Mouse (Mus musculus) urinary bladder, adult 2 months (tissue): ENCODE results near the gene Oard1. TPM values are rescaled to one million over a fixed set of nuclear protein-coding genes. Genes with fewer than 3 reads are reported as not detected.

Source experiments
- DNase-seq: peaks from one replicate; pipeline ENCODE4 v3.0.0; 2022; ENCODE audit warnings: low spot score
- polyA plus RNA-seq: library from polyadenylated mRNA; depleted of rRNA; stranded (reverse); fragments of >200 nt; gene quantifications from 2 replicates; pipeline ENCODE4 v1.2.3, GENCODE M21; 2012; rRNA removed

Oard1 gene
- polyA plus RNA-seq, 1 experiment: 42.4 TPM

DNA sequence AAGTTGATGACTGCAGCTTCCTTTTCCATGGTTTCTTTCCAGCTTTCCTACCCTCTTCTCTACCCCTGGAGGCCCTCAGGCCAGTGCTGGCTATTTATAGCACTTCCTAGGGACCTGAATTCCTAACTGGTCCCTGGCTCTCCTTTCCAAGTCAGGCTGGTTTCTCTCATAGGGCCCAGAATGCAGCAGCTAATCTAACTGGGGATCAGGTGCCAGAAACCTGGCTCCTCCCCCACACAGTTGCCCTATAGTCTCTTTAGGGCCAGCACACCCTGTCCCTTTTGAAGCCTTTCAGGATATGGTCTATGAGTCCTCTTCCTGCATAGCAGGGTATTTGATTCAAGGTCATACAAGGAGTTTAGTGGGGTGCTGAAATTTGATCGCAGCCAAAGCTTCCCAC lies 26.7 kb downstream of the Oard1 start:
- no peak for DNase-seq

DNA sequence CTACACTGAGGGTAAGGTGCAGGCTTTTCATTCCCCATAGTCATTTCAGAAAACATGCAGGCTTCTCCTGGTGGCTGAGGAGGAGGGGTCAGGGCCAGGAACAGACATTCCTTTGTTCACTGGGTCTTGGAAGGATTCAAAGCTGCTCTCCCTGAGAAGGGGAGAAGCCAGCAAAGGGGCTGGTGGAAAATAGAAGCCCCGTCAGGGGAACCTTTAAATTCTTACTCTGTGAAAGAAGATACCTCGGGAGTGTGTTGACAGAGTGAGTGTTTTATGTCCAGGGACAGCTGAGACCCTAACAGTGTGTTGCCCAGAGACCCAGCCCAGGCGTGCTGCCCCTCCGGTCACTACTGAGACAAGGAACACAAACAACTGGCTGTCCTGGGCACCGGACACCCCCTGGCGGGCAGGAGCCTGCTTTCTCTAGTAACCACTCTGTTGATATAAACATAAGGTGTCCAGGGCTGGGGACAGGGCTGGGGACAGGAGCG lies 27.7 kb downstream of the Oard1 start:
- no peak for DNase-seq

DNA sequence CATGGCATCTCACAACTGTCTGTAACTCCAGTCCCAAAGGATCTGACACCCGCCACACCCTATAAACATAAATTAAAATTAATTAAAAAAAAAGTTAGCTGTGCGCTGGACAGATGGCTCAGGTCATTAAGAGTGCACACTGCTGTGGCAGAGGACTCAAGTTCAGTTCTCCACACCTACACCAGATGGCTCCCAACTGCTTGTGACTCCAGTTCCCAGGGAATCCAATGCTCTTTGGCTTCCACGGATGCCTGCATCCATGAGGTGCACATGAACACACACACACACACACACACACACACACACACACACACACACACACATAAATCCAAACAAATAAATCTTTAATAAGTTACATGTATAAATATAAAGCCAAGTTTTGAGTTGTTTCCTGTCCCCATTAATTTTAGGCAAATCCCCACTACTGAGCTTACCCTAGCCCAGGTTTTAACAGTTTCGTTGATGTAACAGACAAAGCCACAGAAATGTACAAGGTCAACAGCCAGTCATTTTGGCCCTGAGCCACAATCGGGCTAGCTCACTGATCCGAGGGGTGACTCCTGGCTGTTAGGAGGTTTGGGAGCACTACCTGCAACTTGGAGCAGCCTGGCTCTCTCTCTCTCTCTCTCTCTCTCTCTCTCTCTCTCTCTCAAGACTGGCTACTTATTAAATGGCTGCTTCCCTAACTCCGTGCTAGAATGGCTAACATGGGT lies 33.1 kb downstream of the Oard1 start:
- no peak for DNase-seq

DNA sequence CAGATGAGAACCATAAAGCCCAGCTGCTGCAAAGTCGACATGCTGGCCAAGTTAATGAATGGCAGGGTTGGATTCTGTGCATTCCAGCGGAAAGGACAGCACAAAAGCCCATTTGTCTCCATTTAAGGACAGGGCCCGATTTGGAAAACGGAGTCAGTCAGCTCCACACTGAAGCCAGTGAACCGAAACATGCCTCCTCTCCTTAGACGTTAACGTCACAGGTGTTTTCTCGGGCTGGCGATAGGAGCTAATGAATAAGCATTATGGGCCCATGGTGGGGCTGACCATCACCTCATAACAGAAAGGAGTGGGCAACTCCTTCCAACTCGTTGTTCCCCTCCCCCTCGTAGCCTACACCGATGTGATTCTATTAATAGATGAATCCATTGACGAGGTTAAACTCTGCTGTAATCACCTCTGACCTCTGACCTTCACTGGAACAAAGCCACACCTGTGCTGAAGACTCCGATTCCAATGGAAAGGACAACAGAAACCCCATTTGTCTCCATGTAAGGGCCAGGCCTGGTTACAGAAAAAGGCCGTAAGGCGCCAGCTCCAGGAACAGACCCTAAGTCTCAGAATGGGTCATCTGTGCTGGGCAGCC lies 33.8 kb downstream of the Oard1 start:
- no peak for DNase-seq

DNA sequence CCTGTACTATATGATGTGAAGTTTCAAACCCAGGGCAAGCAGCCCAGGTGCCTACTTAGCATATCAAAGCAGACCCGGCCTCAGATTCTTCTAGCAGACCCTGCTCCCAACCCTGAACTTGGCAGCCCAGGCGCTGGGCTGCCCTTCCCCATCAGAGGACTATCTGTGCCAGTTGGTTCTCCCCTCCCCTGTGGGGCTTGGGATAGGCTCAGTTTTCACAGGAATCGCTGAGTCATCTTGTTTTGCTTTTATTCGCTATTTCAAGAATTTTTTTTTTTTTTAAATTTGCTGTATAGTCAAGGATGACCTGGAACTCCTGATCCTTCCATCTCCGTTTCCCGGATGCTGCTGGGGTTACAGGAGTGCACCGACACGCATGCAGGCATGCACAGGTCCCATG lies 37.9 kb downstream of the Oard1 start:
- no peak for DNase-seq

DNA sequence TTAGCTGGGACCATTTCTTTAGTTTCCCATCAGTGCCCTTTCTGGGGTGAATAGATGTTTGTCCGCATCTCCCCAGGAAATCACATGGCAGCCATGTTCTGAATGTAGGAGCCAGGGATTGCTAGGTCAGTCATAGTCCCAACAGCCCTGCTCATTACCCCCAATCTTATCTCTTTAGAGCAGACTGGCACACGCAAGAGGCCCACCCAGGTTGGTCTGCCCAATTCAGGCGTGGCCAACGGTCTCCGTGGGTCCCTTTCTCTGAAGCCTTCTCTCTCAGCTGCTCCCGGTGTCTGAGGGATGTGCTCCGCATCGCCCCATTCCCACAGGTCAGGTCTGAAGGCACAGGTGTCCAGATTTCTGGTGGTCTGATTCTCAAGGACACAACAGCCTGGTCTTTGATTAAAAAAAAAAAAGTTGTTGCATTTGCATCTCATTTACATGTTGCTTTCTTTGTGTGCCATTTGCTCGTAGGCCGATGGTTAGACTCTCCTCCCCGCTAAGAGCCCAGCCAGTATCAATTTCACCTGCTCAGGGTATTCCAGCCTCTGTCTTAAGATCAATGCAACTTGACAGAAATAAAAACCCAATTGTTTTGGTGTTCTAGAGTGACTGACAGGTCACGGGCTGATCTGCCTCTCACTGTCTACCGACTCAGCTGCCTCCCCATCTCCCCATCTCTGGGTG lies 41.0 kb downstream of the Oard1 start:
- no peak for DNase-seq

DNA sequence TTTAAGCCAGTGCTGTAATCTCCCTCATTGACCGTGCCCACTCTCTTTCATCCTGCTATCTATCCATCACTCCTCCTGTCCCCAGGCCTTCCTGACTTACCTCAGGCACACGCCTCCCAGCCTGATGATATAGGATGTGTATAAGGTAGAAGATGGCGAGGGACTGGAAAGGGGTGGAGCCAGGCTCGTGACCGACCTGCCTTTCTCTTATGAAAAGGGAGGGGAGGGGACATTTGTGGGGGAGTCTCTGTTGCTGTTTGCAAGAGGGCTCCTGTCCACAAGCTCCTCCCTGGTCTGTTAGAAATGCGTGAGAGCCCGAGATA lies 41.5 kb downstream of the Oard1 start, which contains the start of gene Tspo2:
Tspo2 (minus strand) TSS at position 170 of the 323 bp plus-strand sequence.
- no peak for DNase-seq

DNA sequence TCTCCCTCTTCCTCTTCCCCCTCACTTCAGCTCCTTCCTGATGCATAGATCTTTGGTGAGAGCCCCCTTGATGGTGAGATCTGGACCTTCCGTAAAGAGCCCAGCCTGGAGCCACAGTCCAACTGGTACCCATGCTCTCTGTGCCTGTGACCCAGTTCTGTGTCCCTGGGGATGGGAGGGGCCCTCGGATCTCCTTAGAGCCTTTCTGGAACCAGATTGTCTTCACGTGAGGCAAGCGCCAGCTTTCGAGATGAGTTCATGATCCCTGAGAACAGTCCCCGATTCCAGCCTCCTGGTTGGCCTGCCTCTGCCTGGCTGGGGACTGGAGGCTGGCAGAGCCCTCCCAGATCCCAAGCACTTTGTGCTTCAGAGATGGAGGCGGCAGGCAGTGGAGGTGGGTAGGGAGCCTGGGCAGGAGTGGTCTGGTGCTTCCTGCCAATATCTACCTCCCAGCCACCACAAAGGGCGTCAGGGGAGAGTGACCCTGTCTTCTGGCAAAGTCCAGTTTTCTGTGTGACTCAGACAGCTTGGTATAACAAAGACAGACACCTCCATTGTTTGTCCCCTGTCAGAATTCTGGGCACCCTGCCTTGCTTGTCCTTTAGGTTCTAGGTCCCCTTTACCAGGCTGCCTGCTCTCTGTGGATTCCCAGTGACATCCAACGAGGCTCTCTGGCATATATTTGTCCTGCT lies 42.1 kb downstream of the Oard1 start:
- DNase-seq: no peak

DNA sequence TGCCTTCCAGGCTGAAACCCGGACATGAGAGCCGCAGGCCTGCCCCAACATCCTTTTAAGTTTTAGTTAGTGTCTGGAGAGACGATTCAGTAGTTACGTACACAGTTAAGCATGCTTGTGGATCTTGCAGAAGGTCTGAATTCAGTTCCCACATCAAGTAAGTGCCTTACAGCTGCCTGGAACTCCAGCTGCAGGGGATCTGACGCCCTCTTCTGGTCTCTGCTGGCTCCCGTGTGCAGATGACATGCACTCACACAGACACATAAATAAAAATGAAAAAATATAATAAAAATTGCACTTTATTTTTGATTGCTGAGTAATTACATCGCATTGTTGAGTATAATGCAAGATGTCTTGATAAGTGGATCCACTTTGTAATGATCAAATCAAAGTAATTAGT lies 43.7 kb downstream of the Oard1 start:
- DNase-seq: no peak

DNA sequence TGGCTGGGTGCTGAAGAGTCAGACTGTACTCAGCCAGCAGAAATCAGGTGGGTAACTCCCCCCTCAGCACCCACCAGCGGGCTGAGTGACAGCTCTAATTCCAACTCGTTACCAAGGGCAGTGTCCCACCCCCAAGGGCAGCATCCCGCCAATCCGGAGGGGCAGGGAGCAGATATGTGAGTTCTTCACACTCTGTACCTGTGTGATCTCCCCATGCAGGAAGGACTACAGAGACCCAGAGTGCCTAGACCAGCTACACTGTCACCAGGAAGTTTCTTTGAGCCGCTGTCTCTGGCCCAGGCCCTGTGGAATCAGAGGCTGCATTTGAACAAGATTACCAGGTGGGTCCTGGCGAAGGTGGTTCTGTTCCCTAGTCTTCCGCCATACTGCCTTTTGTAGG lies 44.4 kb downstream of the Oard1 start:
- DNase-seq: no peak

DNA sequence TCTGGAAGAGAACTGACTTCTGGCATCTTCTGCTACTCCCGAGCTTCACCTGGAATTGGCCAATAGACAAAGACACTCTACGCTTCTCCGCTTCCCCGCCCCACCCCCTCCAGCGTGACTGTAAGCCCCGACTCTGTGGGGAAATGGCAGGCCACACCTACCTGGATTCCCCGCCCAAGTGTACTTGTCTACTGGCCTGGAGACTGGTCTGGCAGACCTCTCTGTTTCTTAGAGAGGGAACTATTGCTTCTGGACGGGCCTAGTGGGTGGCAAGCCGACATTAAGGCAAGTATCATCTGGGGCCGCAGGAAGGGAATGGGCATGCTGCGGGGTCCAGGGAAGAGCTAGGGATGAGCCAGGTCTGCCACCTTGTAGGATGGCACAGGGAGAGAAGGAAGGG lies 44.9 kb downstream of the Oard1 start, which contains the start of gene Unc5cl:
Unc5cl (plus strand) TSS at position 214 of the 400 bp plus-strand sequence.
- no peak for DNase-seq

DNA sequence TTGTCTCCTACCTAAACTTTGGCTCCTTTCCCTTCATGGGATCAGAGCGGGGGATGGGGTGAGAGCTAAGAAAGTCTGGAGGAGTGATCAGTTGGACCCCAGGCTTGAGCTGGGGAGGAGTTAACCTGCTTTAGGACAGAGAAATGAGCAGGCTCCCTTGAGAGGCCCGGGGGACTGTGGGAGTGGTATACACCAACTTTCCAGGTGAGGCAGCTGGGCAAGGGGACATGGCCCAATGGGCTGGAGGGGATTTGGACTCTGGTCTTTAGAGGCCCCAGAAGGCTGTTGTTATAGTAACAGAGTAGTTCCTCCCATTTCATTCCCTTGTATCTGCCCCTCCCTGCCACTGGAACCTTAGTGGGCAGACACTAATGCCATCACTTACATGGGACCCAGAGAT lies 46.1 kb downstream of the Oard1 start:
- no peak for DNase-seq

DNA sequence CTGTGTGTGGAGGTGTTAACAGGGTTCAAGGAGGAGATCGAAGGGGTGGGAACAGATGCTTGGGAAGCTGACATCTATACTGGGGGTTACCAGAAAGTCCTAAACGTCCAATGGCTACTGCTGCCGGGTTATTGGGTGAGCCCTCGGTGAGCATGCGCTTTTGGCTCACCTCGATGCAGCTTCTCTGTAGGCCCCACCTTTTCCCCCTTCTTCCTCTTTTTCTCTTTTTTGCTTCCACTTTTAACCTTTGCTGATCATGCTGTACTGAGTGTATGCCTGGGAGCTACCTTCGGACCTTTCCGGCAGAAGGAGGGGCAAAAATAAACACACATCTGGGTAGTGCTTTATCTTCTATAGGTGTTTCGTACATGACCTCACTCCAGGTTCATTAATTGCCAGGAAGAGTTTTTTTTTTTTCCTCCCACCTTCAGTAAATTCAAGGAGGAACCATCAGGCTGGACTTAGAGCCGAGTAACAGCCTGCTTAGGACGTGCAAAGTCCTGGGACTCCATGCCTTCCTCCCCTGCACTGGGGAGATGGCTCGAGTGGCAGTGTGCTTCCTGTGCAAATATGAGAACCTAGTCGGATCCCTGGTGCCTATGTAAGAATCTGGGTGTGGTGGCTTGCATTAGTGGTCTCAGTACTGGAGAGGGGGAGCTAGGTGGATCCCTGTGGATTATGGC lies 48.3 kb downstream of the Oard1 start:
- DNase-seq: no peak

DNA sequence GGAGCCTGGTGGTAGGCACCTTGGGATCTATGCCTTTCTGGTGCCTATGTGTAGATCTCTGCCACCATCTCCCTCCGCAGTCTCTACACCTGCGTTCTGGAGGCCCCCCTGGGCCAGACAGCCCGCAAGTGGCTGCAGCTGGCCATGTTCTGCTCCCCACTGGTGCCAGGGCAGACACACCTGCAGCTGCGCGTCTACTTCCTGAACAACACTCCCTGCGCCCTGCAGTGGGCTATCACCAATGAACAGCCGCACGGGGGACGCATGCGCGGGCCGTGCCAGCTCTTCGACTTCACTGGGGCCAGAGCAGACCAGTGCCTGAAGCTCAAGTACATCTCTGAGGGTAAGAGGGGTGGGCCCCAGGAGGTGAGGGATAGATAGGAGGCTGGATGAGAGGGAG lies 52.3 kb downstream of the Oard1 start:
- DNase-seq: no peak

DNA sequence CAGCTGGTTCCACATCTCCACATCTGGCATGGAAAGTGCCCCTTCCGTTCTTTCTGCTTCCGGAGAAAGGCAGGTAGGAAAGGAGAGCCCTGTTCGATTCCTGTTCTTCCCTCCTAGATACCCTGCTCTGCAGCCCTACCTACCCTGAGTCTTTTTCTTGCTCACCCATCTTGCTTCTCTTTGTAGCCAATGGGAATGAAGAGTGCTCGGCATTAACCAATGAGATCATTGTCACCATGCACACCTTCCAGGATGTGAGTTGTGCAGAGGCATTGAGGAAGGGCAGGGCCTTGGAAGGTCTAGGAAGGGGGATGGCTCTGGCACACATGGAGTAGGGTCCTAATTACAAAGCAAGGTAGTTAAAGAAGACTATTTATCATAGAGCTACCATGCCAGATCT lies 53.6 kb downstream of the Oard1 start:
- no peak for DNase-seq

Other genes starting within 250 kb of the Oard1 start
- gene A530064D06Rik, start 242.7 kb upstream of the Oard1 start, polyA plus RNA-seq: 0.41 and 0.69 TPM in 2 replicates
- 0.01 TPM in 1 of 2 replicates, not detected in the other for gene Trem1, start 177.2 kb upstream of the Oard1 start, polyA plus RNA-seq
- not detected in 2 replicates for gene Trem3, start 162.2 kb upstream of the Oard1 start, polyA plus RNA-seq
- gene Treml4, start 145.7 kb upstream of the Oard1 start, polyA plus RNA-seq: 0.49 and 0.89 TPM in 2 replicates
- gene Treml2, start 110.5 kb upstream of the Oard1 start, polyA plus RNA-seq: 0.19 and 0.32 TPM in 2 replicates
- gene B430306N03Rik, start 93.9 kb upstream of the Oard1 start, polyA plus RNA-seq: 0.46 and 0.66 TPM in 2 replicates
- gene Trem2, start 63.6 kb upstream of the Oard1 start, polyA plus RNA-seq: 7.6 and 8.8 TPM in 2 replicates
- gene Treml1, start 50.1 kb upstream of the Oard1 start, polyA plus RNA-seq: 0.07 and 0.11 TPM in 2 replicates
- 31.7 and 39.2 TPM in 2 replicates for gene Nfya, start 108 bp upstream of the Oard1 start, polyA plus RNA-seq
- gene Apobec2, start 22.9 kb downstream of the Oard1 start, polyA plus RNA-seq: 6.8 and 7.9 TPM in 2 replicates
- not detected in 2 replicates for gene Tspo2, start 41.5 kb downstream of the Oard1 start, polyA plus RNA-seq
- 0.11 and 0.13 TPM in 2 replicates for gene Unc5cl, start 44.9 kb downstream of the Oard1 start, polyA plus RNA-seq